Mouse (Mus musculus) kidney, adult 2 months (tissue): ENCODE data around the gene Ctdnep1. TPM values are rescaled to one million over a fixed set of nuclear protein-coding genes. Genes with fewer than 3 reads are reported as not detected.

ENCODE experiments used
- DNase-seq: peaks from one replicate; pipeline ENCODE4 v3.0.0; 2021
- H3K27ac ChIP-seq: fragments of 200-500 bp; 2 replicates; pipeline ENCODE4 v1.5.1; 2012; ENCODE audit warnings: low read depth, low read length, control low read depth, inconsistent platforms; ENCODE audit not compliant: insufficient read depth
- H3K27me3 ChIP-seq: fragments of 200-500 bp; replicated peaks from 2 replicates; pipeline ENCODE4 v1.6.1; 2012; ENCODE audit warnings: mild to moderate bottlenecking, moderate library complexity, low read length, inconsistent platforms; ENCODE audit not compliant: control insufficient read depth, insufficient read depth
- H3K36me3 ChIP-seq: fragments of 200-500 bp; 2 replicates; pipeline ENCODE4 v1.6.1; 2012; ENCODE audit warnings: mild to moderate bottlenecking, moderate library complexity, low read length, inconsistent platforms; ENCODE audit not compliant: control insufficient read depth, insufficient read depth
- H3K4me1 ChIP-seq: fragments of 200-500 bp; 2 replicates; pipeline ENCODE4 v1.6.1; 2011; ENCODE audit warnings: low read length; ENCODE audit not compliant: control insufficient read depth, insufficient read depth
- H3K4me3 ChIP-seq: fragments of 200-500 bp; 2 replicates; pipeline ENCODE4 v1.5.1; 2011; ENCODE audit warnings: mild to moderate bottlenecking, low read depth, low read length, control low read depth; ENCODE audit not compliant: insufficient read depth
- CTCF ChIP-seq: fragments of 200-500 bp; conservative IDR thresholded peaks from 2 replicates; pipeline ENCODE4 v1.5.1; 2011; ENCODE audit warnings: low read depth, mild to moderate bottlenecking, control low read depth, low read length, moderate library complexity, mixed read lengths; ENCODE audit not compliant: insufficient read depth, insufficient read length
- POLR2A ChIP-seq: fragments of 200-500 bp; IDR thresholded peaks from one replicate; pipeline ENCODE4 v1.6.1; 2011; ENCODE audit warnings: low read depth, low read length, control low read depth
- WGBS: fragments of 180-500 bp; shearing (Covaris S2); methylation state at CpG from one replicate; pipeline ENCODE4 v1.1.7; 2018; 5-methylcytosine and 5-hydroxymethylcytosine counted together
- polyA plus RNA-seq: library from polyadenylated mRNA; depleted of rRNA; stranded (reverse); fragments of >200 nt; gene quantifications from 2 replicates; pipeline ENCODE4 v1.2.3, GENCODE M21; 2012

The Ctdnep1 gene
- polyA plus RNA-seq, 1 experiment: 104 TPM

DNA sequence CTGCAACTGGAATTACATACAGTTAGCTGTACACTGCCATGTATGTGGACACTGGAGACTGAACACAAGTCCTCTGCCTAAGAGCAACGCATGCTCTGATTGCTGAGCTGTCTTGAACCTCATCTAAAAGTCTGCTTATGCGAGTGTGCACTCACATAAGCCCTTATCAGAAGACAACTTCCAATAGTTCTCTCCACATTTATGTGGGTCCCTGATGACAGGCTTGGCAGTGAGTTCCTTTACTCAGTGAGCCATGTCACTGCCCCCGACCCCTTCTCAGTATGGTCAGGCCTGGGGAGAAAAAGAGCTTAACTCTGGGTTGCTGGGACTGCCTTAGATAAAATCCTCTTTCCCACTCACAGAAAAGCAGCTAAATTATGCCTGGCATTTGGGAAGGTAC lies 35.7 kb downstream of the Ctdnep1 start, which contains the start of gene Dlg4:
Gene Dlg4 (plus strand): TSS at position 274 of the 400 bp plus-strand sequence.
- Histone ChIP-seq H3K4me1 (peaks cover 15% of the 10 kb centered on the region; the same call in 1 of the 2 replicates), H3K27me3 (no peaks in the 10 kb centered on the region), H3K36me3 (no peaks in the 10 kb centered on the region; the same call in 1 of the 2 replicates), H3K27ac (no peak within 1 kb of the TSS), H3K4me3 (no peak within 1 kb of the TSS)
- no peak for DNase-seq
- WGBS: 78% methylated on average over 3 of the region's 3 CpGs
- no peak for TF ChIP-seq POLR2A
- no peak for TF ChIP-seq CTCF

DNA sequence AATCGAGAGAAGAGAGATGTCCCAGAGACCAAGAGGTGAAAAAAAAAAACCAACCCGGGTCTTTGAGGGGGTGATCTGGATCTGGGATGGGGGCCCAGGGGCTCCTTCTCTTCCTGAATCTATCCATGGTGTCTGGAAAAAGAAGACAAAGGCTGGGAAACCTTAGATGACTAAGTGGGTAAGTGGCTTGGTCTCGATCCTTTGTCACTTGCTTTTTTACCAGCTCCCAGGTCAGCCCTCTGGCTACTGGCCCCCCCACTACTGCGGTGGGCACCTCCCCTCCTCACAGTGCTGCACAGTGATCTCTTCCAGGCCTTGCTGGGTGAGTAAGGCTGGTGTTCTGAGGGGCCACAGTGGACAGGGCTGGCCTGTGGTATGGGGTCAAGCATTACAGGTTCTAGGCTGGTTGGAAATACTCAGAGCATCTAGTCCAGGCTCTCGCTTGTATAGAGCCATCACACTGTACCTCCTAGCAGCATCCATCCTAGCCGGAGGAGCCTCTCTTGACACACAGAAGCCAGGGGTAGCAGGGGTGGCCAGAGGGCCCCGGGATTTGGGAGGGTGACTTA lies 36.3 kb downstream of the Ctdnep1 start:
- H3K4me3 ChIP-seq: no peak overlapping the region
- WGBS: 51% methylated on average over 7 of the region's 7 CpGs
- no peak for DNase-seq

DNA sequence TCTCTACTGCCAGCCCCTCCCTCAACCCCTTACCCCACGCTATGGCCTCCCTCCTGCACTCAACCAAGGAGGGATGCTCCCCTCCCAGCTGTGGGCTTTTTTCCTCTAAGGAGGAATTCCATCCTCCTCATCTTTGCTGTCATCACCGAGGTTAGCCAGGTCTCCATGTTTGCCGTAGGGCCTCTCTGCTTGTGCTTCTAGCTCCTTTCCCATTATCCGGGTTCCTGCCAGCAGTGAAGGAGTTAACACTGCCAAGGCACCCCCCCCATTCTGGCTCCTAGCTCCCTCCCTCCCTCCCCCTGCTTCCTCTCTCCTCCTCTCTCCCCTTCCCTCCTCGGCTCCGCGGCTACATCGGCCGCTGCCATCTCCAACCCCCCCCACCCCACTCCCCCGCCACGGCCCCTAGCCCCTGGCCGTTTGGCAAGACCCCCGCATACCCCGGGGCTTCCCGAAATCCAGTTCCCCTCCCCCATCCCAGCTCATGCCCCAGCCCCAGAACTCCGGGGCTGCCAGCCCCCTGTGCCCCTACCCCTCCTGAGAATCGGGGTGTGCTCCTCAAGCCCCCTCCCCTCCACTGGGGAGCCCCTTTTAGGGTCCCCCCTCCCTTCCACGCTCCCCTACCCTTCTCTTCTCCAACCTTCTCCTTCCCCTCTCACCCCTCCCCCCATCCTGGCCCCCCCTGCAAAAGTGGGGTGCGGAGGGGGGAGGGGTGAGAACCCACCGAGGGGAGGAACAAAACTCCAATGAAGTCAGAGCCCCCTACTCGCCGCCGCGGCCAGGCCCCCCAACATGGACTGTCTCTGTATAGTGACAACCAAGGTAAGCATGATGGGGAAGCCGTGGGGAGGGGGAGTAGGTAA lies 37.4 kb downstream of the Ctdnep1 start:
- Histone ChIP-seq H3K27ac (no peak overlapping the region), H3K36me3 (no peaks in the 10 kb centered on the region; the same call in 1 of the 2 replicates), H3K27me3 (no peaks in the 10 kb centered on the region), H3K4me3 (peak overlapping the region; percentile 48), H3K4me1 (peaks cover 15% of the 10 kb centered on the region; the same call in 1 of the 2 replicates)
- DNase-seq: peak; percentile 33
- TF ChIP-seq POLR2A: no peak
- TF ChIP-seq CTCF: no peak
- WGBS: 4% methylated on average over 25 of the region's 25 CpGs

More for the DNA sequence above, 36.3 kb downstream of the Ctdnep1 start:
- TF ChIP-seq CTCF (no peak), POLR2A (no peak)
- Histone ChIP-seq H3K27ac (no peak overlapping the region), H3K4me1 (peaks cover 15% of the 10 kb centered on the region; the same call in 1 of the 2 replicates), H3K36me3 (no peaks in the 10 kb centered on the region; the same call in 1 of the 2 replicates), H3K27me3 (no peaks in the 10 kb centered on the region)

DNA sequence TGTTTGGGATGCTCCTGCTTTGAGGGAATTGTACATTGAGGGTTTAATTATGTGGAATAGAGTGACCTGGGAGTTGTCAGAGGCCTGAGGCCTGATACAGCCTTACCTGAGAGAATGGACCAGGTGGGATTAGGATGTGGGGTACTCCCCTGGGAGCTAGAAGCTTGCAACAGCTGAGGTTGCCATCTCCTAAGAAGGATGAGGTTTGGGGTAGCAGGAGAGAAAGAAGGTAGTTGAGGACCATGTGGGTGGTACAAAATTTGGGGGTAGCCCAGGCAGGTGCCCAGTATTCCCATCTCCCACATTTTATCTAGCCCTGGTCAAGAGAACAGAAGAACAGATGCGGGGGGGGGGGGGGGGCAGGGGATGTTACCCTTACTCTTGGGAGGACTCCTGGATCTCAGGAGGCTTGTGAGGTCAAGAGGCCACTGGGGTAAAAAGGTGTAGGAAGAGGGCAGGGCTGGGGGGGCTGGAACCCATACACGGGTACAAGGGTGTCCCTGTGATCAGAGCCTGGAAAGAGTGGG lies 38.6 kb downstream of the Ctdnep1 start:
- H3K36me3 ChIP-seq: no peaks in the 10 kb centered on the region
- TF ChIP-seq POLR2A (no peak), CTCF (no peak)
- WGBS: 32% methylated on average over 2 of the region's 2 CpGs

DNA sequence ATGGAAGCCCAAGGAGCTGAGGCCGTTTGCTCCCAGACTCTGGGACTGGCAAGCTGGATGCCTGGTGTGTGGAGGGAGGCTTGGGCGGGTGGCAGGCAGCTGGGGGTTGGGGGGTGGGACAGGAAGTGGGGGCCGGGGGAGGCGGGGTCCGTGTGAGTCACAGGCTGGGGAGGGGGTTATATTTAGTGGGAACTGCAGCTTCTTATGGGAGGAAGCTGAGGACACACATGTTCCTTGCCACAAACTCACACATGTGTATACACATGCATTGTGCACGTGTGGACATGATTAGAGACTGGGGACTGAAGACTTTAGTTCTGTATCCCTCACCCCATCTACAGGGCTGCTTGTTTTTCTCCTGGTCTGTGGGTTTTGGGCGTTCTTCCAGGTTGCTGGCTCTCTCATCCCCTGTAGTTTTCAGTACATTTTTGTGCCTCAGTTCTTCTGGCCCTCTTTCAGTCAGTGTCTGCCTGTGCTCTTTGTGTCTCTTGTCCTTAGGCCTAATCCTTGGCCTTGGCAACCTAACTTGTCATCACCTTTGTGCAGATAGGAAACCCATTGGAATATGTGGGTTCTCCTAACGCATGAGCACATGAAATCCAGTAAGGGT lies 39.2 kb downstream of the Ctdnep1 start:
- no peak for DNase-seq
- no peak overlapping the region for H3K27ac ChIP-seq
- no peaks in the 10 kb centered on the region for H3K36me3 ChIP-seq
- TF ChIP-seq POLR2A (no peak), CTCF (no peak)
- H3K4me1 ChIP-seq: 0 out of 2 replicates have a peak, but pooled peaks cover 4% of the 10 kb centered on the region
- no peaks in the 10 kb centered on the region for H3K27me3 ChIP-seq
- H3K4me3 ChIP-seq: no peak overlapping the region
- WGBS: 30% methylated on average over 8 of the region's 8 CpGs

More for the DNA sequence above, 38.6 kb downstream of the Ctdnep1 start:
- Histone ChIP-seq H3K4me1 (peaks cover 6% of the 10 kb centered on the region; the same call in 1 of the 2 replicates), H3K27me3 (no peaks in the 10 kb centered on the region), H3K4me3 (no peak overlapping the region), H3K27ac (no peak overlapping the region)
- no peak for DNase-seq

DNA sequence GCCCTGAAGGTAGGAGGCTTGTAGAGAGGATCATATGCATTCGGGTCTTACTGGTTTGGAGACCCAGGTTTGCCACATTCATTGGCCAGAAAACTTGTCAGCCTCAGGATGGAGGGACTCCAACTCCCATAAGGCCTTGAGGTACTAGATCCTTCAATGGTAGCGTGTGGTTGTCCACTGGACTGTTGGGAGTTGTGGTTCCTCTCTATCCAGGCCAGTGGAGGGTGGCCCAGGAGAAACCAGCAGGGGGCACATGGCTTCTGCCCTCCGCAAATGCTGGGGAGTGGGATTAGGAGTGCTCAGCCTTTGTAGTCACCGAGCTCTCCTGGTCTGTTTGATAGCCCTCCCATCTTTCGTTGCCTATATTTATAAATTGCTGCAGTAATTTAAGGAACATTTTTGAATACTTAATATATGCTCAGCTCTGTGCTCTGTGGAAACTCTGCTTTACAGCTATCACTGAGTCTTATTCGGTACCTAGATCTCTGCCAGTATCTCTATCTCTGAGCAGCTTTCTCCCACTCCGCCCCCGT lies 39.8 kb downstream of the Ctdnep1 start:
- under 1% methylated on average over 8 of the region's 8 CpGs for WGBS
- H3K36me3 ChIP-seq: no peaks in the 10 kb centered on the region
- H3K27me3 ChIP-seq: no peaks in the 10 kb centered on the region
- no peak overlapping the region for H3K27ac ChIP-seq
- 0 out of 2 replicates have a peak, but pooled peaks cover 4% of the 10 kb centered on the region for H3K4me1 ChIP-seq
- peak overlapping the region; percentile 63 for H3K4me3 ChIP-seq
- TF ChIP-seq POLR2A (no peak), CTCF (peak; percentile 63)
- peak; percentile 89 for DNase-seq
